Mouse (Mus musculus) retina, embryonic 14.5 days (tissue): ENCODE measurements around the gene Lgr4.

Experiments
- DNase-seq: peaks from one replicate; pipeline ENCODE4 v3.0.0-alpha.2; 2015; ENCODE audit warnings: low spot score

Lgr4 gene

GRCm38 (mm10) chr2:109951050-109951449 is 33.6 kb downstream of the Lgr4 start:
- no peak for DNase-seq

DNA sequence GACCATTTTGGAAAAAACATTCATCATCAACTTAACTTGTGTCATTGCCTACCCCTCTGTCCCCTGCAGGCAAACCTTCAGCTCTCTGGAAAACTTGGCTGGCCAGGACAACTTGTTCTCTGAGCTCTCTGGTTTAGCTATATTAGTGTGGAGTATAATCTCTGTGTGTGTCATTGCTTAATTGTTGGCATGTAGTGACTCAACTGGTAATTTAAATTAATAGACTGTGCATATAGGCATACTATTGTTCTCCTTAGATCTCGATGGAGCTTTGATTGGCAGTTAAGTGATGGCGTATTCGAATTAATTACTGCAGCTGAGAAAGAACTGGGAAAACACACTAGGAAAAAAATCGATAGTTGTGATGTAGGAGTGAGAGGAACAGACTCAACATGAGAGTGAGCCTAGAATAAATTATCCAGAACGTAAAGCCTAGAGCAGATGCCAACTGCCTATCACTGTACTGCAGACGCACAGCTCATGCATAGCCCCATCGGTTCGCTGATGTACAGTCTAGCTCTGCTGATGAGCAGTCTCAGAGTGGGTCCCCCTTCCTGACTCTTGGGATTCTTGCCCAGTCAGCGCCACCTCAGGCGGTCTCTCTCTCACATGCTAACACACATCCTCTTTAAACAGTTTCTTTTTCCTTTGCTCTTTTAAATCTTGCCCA is 35.7 kb downstream of the Lgr4 start:
- no peak for DNase-seq

- DNase-seq, result no peak
These were observed 36.4 kb downstream of the Lgr4 start for GRCm38 (mm10) chr2:109953893-109954292.

DNA sequence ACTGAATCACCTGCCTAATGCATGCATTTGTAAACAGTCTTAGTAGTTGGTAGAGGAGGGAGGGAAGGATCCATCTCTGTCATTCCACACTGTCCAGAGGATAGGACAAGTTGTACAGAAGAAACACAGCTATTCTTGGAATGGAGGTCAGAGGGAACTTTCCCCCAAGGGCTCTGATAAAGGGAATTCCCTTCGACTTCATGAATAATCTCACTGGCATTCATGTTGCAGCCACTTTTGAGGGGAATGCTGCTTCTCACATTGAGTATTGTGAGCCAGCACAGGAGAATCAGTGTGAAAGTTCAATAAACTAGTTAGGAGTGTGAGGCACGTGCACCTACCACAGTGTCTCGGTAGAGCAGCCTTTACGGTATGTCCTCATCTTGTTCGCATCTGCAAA is 37.6 kb downstream of the Lgr4 start:
- DNase-seq, result no peak

DNA sequence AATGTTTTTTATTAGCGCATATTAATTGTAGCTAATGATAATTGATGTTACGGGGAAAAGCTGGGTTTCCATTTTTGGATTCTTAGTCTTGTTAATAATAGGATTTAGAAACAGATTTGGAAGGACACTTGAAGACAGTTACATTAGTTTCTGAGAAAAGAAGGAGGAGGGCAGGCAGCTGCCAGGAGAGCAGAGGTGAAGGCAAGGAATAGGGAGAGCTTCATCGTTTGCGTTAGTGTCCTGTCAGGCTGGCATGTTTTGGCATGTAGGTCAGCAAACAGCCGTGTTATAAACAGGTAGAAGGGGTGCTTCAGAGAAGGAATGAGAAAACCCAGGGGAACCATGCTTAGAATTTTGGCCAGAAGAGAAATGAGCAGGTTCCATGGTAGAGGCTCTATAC is 38.5 kb downstream of the Lgr4 start:
- DNase-seq, result no peak

DNA sequence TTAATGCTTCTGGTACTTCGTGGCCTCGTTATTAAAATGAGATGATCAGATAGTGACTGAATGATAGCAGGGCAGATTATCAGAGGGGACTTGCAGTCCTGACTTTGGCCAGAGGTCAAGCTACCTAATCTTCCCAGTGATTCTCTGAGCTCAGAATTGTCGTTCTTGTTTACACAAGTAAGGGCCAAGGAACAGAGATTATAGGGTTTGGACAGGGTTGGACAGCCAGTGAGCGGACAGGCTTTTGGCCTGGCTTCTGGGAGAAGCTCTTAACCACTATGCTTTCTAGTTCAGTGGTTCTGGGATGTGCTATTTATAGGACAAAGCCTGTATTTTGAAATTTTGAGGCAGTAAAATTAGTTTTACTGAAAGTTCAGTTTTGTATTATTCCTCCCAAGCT is 39.3 kb downstream of the Lgr4 start:
- DNase-seq, result no peak

- DNase-seq, result no peak
These were observed 41.4 kb downstream of the Lgr4 start for GRCm38 (mm10) chr2:109958692-109959406.

GRCm38 (mm10) chr2:109959407-109960075 is 42.1 kb downstream of the Lgr4 start:
- peak; percentile 68 for DNase-seq

DNA sequence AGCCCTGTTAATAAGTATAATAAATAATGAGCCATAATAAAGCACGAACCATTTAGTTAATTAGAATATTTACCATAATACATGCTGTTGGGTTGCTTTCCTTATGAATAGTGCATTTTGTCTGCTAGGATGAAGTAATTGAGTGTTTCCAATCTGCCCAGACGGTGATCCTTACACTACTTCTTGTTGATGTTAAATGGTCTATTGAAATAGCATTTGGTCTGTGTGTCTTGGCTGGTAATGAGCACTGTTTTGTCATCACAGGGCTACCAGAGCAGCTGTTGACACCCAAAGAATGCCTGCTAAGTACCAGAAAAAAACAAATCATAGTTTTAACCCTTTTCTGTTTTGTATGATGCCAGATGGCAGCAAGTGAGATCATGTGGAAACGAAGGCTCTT is 42.8 kb downstream of the Lgr4 start:
- peak; percentile 68 for DNase-seq

GRCm38 (mm10) chr2:109961174-109961573 is 43.7 kb downstream of the Lgr4 start:
- no peak for DNase-seq

- no peak for DNase-seq
These were observed 46.3 kb downstream of the Lgr4 start for GRCm38 (mm10) chr2:109963591-109964258.

DNA sequence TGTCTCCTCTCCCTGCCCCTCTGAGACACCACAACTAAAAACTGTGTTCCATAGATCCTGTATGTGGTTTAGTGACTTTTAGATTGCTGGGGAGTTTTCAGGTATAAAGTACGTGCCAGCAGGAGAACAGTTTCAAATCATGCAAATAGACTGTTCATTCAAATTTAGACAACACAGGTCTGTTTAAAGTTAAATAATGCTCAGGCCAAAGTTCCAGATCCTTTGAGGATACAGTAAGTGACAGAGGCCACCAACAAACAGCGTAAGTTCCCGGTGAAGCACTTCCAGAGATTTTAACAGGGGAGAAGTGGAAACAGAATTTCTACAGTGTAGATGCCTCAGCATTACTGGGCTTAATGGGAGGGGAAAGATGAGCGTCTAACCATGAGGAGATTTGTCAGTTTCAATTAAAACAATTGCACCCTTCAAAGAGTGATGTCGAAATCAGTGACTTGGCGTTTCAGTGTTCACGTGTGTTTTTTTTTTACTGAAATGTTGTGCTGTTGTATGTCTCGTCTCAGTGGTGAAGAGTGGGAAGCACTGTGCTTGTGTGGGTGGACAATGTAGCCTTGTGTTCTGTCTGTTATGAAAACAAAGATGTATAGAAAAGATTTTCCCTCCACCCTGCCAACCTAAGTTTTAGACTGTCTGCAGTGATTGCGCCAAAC is 48.4 kb downstream of the Lgr4 start:
- peak; percentile 65 for DNase-seq

- DNase-seq, result no peak
These were observed 49.4 kb downstream of the Lgr4 start for GRCm38 (mm10) chr2:109966863-109967262.

DNA sequence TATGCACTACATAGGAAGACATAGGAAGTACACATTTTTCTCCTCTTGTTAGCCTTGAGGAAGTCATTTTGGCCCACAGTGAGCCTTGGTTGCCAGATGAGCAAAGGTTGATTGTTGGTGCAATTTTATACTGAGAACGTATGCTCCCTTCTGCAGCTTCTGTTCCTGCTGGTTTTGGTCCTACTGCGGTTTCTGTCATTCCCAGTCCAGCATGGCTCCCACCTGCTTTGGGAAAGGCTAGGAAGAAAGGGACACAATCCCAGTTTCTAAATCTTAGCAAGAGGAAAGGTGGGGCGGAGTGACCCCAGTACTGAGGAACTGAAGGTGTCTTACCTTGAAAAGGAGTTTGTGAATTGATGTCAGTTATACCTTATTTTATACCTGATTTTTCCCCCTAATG is 51.9 kb downstream of the Lgr4 start:
- DNase-seq, result no peak

GRCm38 (mm10) chr2:109969926-109970532 is 52.6 kb downstream of the Lgr4 start:
- no peak for DNase-seq

DNA sequence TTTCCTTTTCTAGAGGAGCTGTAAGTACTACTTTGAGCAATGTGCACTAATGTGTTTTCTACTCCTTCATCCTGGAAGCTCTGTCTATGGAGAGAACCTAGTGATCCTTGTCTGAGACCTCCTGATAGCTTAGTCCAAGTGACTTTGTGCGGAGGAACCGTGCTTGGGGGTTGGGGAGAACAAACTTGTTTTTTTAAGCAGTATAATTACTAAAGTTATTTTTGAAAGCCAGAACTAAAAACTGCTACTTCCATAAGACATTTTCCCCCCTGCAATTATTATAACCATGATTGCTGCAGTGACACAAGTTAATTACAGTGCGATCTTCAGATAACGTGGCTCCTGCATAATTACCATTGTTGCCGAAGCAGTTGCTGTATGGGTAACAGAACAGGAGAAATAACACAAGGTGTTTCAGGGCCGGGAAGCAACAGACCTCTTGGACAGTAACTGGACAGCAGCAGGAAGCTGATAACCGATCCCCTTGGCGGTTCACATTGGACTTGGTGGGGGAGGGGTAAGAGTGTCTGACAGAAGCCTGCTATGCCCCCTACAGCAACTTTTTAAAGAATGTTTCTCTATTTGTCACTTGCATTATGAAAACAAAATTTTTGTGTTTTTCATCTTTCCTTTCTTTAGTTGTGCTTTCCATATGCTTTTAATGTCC is 53.4 kb downstream of the Lgr4 start:
- peak; percentile 63 for DNase-seq

DNA sequence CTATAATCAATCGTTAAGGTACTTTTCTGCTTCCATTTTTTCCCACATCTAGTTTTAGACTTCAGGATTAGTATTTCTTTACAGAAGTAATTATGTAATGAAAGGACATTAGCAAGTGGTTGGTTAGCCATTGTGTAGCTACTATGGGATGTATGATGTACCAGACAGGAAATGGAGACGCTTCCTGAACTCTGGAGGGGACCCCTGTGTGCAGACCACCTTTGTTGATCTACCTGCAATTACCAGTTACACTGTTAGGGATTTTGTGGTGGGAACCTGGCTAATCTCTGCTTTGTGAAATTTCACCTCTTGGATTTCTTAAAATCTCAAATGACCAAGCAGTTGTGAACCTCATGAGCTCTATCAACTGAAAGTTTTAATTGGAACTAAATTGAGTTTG is 54.9 kb downstream of the Lgr4 start:
- no peak for DNase-seq

- no peak for DNase-seq
These were observed 55.5 kb downstream of the Lgr4 start for GRCm38 (mm10) chr2:109972922-109973321.

DNA sequence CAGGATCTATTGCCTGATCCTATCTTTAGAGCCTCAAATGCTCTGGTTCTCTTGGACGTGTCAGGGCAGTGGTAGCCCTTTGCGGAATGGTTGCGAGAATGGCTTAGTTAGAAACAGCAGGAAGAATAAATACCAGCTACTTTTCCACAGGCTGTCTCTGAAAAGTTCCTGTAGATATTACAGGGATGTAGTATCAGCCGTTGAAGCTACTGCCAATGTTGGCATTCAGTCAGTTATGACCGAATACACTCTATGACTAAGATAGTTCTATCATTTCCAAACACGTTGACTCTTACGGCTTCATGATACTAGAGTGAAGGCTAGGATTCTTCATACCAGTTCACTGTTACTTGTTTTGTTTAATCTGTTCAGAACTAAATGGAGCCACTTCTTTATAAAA is 57.4 kb downstream of the Lgr4 start:
- no peak for DNase-seq

DNA sequence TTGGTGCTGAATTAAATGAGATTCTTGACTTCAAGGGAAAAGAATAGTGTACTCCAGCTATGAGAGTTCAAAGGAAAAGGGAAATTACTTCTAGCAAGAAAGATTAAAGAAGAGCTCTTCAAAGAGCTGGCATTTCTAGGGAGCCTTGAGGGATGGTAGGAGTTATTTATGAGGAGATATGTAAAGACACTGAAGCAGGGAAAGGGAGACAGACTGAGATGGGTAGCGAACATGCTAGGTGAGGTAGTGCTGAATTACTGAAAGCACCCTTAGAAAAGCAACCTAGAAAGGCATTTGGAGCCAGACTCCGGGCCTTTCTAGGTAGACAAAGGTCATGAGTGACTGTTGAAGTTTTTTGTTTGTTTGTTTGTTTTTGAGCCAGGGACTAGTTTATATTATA is 58.7 kb downstream of the Lgr4 start:
- no peak for DNase-seq

DNA sequence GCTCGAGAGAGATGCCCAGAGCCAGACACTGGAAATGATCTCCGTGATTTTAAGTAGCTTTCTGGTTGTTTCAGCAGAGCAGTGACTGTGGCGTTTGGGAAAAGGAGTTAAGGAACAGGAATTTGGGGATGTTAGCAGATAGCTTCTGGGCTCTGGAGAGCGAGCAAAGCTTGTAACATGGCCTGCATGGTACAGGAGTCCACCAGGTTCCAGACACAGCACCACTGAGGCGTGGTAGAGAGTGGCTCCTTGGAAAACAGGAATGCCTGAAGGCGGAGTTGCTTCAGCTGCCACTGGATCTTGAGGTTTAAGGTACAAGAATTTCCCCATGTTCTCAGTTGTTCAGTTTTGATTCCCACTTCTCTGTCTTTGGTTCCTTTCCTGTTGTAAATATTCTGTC is 59.9 kb downstream of the Lgr4 start:
- no peak for DNase-seq
